Mouse (Mus musculus): ENCODE data around the gene Kctd13. TPM values are rescaled to one million over a fixed set of nuclear protein-coding genes. Genes with fewer than 3 reads are reported as not detected.
A peak's percentile ranks its signal among the peaks of the same experiment; 100 is the strongest.

The Kctd13 gene
- 30.1 and 33.5 TPM in 2 replicates for polyA plus RNA-seq (2014; fragmentation: Nextera tagmentation; extraction: Ambion mirVana)

- no peaks in the 10 kb centered on the region for H3K36me3 ChIP-seq (ENCODE audit: control insufficient read depth, insufficient read depth, low read length)
- no peaks in the 10 kb centered on the region for H3K27me3 ChIP-seq (ENCODE audit: control insufficient read depth, insufficient read depth, low read length)
- 5% methylated on average over 48 of the region's 56 CpGs for WGBS
- no peaks in the 10 kb centered on the region for H3K9me3 ChIP-seq (ENCODE audit: control insufficient read depth, low read length)
- H3K27ac ChIP-seq (ENCODE audit: low read depth, low read length): peak within 1 kb of the TSS; percentile 43; the same call in 1 of the 2 replicates
- peak within 1 kb of the TSS; percentile 93 for H3K4me2 ChIP-seq (replicated peaks; ENCODE audit: low read depth, low read length)
- H3K4me1 ChIP-seq (replicated peaks; ENCODE audit: control insufficient read depth, insufficient read depth, low read length): no peaks in the 10 kb centered on the region
- peak within 1 kb of the TSS; percentile 67 for H3K9ac ChIP-seq (ENCODE audit: low read depth, low read length)
- ATAC-seq (ENCODE audit: low FRiP score) (peak; percentile 94), DNase-seq (ENCODE audit: low spot score) (peak; percentile 95)
- H3K4me3 ChIP-seq (ENCODE audit: low read depth, low read length): peak within 1 kb of the TSS; percentile 71
These were observed at the start of gene Kctd13 for GRCm38 (mm10) chr7:126928384-126929037. Gene Kctd13, plus strand, starts transcription at chr7:126928879.

- Histone ChIP-seq H3K4me2 (replicated peaks; ENCODE audit: low read depth, low read length) (peak overlapping the region; percentile 95; the same call in 1 of the 2 replicates), H3K4me3 (ENCODE audit: low read depth, low read length) (no peak overlapping the region)
- WGBS: 89% methylated on average over 6 of the region's 6 CpGs
These were observed 47.6 kb upstream of the Kctd13 start for GRCm38 (mm10) chr7:126881040-126881439.

GRCm38 (mm10) chr7:126883731-126884181 is 44.9 kb upstream of the Kctd13 start:
- H3K4me3 ChIP-seq (ENCODE audit: low read depth, low read length): peak overlapping the region; percentile 80
- H3K36me3 ChIP-seq (ENCODE audit: control insufficient read depth, insufficient read depth, low read length): peaks cover 8% of the 10 kb centered on the region; the same call in 1 of the 2 replicates
- DNase-seq (ENCODE audit: low spot score): peak; percentile 40
- WGBS: 1% methylated on average over 15 of the region's 15 CpGs
- no peaks in the 10 kb centered on the region for H3K27me3 ChIP-seq (ENCODE audit: control insufficient read depth, insufficient read depth, low read length)
- H3K9me3 ChIP-seq (ENCODE audit: control insufficient read depth, low read length): no peaks in the 10 kb centered on the region
- peak overlapping the region; percentile 95 for H3K4me2 ChIP-seq (replicated peaks; ENCODE audit: low read depth, low read length)
- peak; percentile 26; the same call in 1 of the 2 replicates for ATAC-seq (ENCODE audit: low FRiP score)
- peak overlapping the region; percentile 71 for H3K9ac ChIP-seq (ENCODE audit: low read depth, low read length)
- peaks cover 5% of the 10 kb centered on the region; the same call in 1 of the 2 replicates for H3K4me1 ChIP-seq (replicated peaks; ENCODE audit: control insufficient read depth, insufficient read depth, low read length)
- peak overlapping the region; percentile 86; the same call in 1 of the 2 replicates for H3K27ac ChIP-seq (ENCODE audit: low read depth, low read length)

More at GRCm38 (mm10) chr7:126881040-126881439, 47.6 kb upstream of the Kctd13 start:
- Histone ChIP-seq H3K36me3 (ENCODE audit: control insufficient read depth, insufficient read depth, low read length) (peaks cover 12% of the 10 kb centered on the region), H3K9me3 (ENCODE audit: control insufficient read depth, low read length) (no peaks in the 10 kb centered on the region), H3K27me3 (ENCODE audit: control insufficient read depth, insufficient read depth, low read length) (no peaks in the 10 kb centered on the region), H3K4me1 (replicated peaks; ENCODE audit: control insufficient read depth, insufficient read depth, low read length) (peaks cover 5% of the 10 kb centered on the region; the same call in 1 of the 2 replicates), H3K27ac (ENCODE audit: low read depth, low read length) (peak overlapping the region; percentile 25; the same call in 1 of the 2 replicates), H3K9ac (ENCODE audit: low read depth, low read length) (no peak overlapping the region)
- no peak for ATAC-seq (ENCODE audit: low FRiP score)
- DNase-seq (ENCODE audit: low spot score): no peak

GRCm38 (mm10) chr7:126884286-126885164 is 44.2 kb upstream of the Kctd13 start, which contains the start of gene Taok2:
Gene Taok2, minus strand, starts transcription at chr7:126884703.
- Histone ChIP-seq H3K9me3 (ENCODE audit: control insufficient read depth, low read length) (no peaks in the 10 kb centered on the region), H3K4me3 (ENCODE audit: low read depth, low read length) (peak within 1 kb of the TSS; percentile 80), H3K36me3 (ENCODE audit: control insufficient read depth, insufficient read depth, low read length) (peaks cover 4% of the 10 kb centered on the region; the same call in 1 of the 2 replicates), H3K27me3 (ENCODE audit: control insufficient read depth, insufficient read depth, low read length) (no peaks in the 10 kb centered on the region), H3K9ac (ENCODE audit: low read depth, low read length) (peak within 1 kb of the TSS; percentile 71), H3K4me2 (replicated peaks; ENCODE audit: low read depth, low read length) (peak within 1 kb of the TSS; percentile 95), H3K27ac (ENCODE audit: low read depth, low read length) (peak within 1 kb of the TSS; percentile 86), H3K4me1 (replicated peaks; ENCODE audit: control insufficient read depth, insufficient read depth, low read length) (peaks cover 5% of the 10 kb centered on the region; the same call in 1 of the 2 replicates)
- DNase-seq (ENCODE audit: low spot score): peak; percentile 99
- peak; percentile 97 for ATAC-seq (ENCODE audit: low FRiP score)
- WGBS: under 1% methylated on average over 56 of the region's 56 CpGs

- Histone ChIP-seq H3K4me2 (replicated peaks; ENCODE audit: low read depth, low read length) (no peak overlapping the region), H3K9ac (ENCODE audit: low read depth, low read length) (no peak overlapping the region), H3K4me1 (replicated peaks; ENCODE audit: control insufficient read depth, insufficient read depth, low read length) (0 out of 2 replicates have a peak, but pooled peaks cover 3% of the 10 kb centered on the region), H3K9me3 (ENCODE audit: control insufficient read depth, low read length) (no peaks in the 10 kb centered on the region), H3K36me3 (ENCODE audit: control insufficient read depth, insufficient read depth, low read length) (0 out of 2 replicates have a peak, but pooled peaks cover 3% of the 10 kb centered on the region), H3K27me3 (ENCODE audit: control insufficient read depth, insufficient read depth, low read length) (no peaks in the 10 kb centered on the region), H3K4me3 (ENCODE audit: low read depth, low read length) (no peak overlapping the region), H3K27ac (ENCODE audit: low read depth, low read length) (no peak overlapping the region)
- DNase-seq (ENCODE audit: low spot score): no peak
- 88% methylated on average over 5 of the region's 5 CpGs for WGBS
- ATAC-seq (ENCODE audit: low FRiP score): no peak
These were observed 41.4 kb upstream of the Kctd13 start for GRCm38 (mm10) chr7:126887281-126887680.

- 0 out of 2 replicates have a peak, but pooled peaks cover 3% of the 10 kb centered on the region for H3K36me3 ChIP-seq (ENCODE audit: control insufficient read depth, insufficient read depth, low read length)
- H3K4me1 ChIP-seq (replicated peaks; ENCODE audit: control insufficient read depth, insufficient read depth, low read length): no peaks in the 10 kb centered on the region
- H3K9me3 ChIP-seq (ENCODE audit: control insufficient read depth, low read length): no peaks in the 10 kb centered on the region
- no peak overlapping the region; the same call in 1 of the 2 replicates for H3K4me2 ChIP-seq (replicated peaks; ENCODE audit: low read depth, low read length)
- no peak for DNase-seq (ENCODE audit: low spot score)
- no peak overlapping the region for H3K27ac ChIP-seq (ENCODE audit: low read depth, low read length)
- H3K9ac ChIP-seq (ENCODE audit: low read depth, low read length): no peak overlapping the region
- H3K4me3 ChIP-seq (ENCODE audit: low read depth, low read length): no peak overlapping the region
- ATAC-seq (ENCODE audit: low FRiP score): no peak
- WGBS: 67% methylated on average over 7 of the region's 7 CpGs
- no peaks in the 10 kb centered on the region for H3K27me3 ChIP-seq (ENCODE audit: control insufficient read depth, insufficient read depth, low read length)
These were observed 39.8 kb upstream of the Kctd13 start for GRCm38 (mm10) chr7:126888852-126889251.

- Histone ChIP-seq H3K27ac (ENCODE audit: low read depth, low read length) (no peak overlapping the region), H3K9me3 (ENCODE audit: control insufficient read depth, low read length) (no peaks in the 10 kb centered on the region), H3K4me2 (replicated peaks; ENCODE audit: low read depth, low read length) (no peak overlapping the region), H3K27me3 (ENCODE audit: control insufficient read depth, insufficient read depth, low read length) (no peaks in the 10 kb centered on the region), H3K36me3 (ENCODE audit: control insufficient read depth, insufficient read depth, low read length) (no peaks in the 10 kb centered on the region), H3K4me1 (replicated peaks; ENCODE audit: control insufficient read depth, insufficient read depth, low read length) (0 out of 2 replicates have a peak, but pooled peaks cover 3% of the 10 kb centered on the region), H3K4me3 (ENCODE audit: low read depth, low read length) (no peak overlapping the region), H3K9ac (ENCODE audit: low read depth, low read length) (no peak overlapping the region)
- DNase-seq (ENCODE audit: low spot score) (no peak), ATAC-seq (ENCODE audit: low FRiP score) (no peak)
- 81% methylated on average over 5 of the region's 5 CpGs for WGBS
These were observed 31.8 kb upstream of the Kctd13 start for GRCm38 (mm10) chr7:126896912-126897311.

GRCm38 (mm10) chr7:126897390-126898101 is 31.1 kb upstream of the Kctd13 start:
- peak overlapping the region; percentile 58 for H3K4me2 ChIP-seq (replicated peaks; ENCODE audit: low read depth, low read length)
- no peaks in the 10 kb centered on the region for H3K9me3 ChIP-seq (ENCODE audit: control insufficient read depth, low read length)
- H3K27me3 ChIP-seq (ENCODE audit: control insufficient read depth, insufficient read depth, low read length): no peaks in the 10 kb centered on the region
- H3K4me1 ChIP-seq (replicated peaks; ENCODE audit: control insufficient read depth, insufficient read depth, low read length): 0 out of 2 replicates have a peak, but pooled peaks cover 3% of the 10 kb centered on the region
- peak overlapping the region; percentile 56; the same call in 1 of the 2 replicates for H3K27ac ChIP-seq (ENCODE audit: low read depth, low read length)
- ATAC-seq (ENCODE audit: low FRiP score) (peak; percentile 14; the same call in 1 of the 2 replicates), DNase-seq (ENCODE audit: low spot score) (no peak)
- peak overlapping the region; percentile 51 for H3K4me3 ChIP-seq (ENCODE audit: low read depth, low read length)
- no peaks in the 10 kb centered on the region for H3K36me3 ChIP-seq (ENCODE audit: control insufficient read depth, insufficient read depth, low read length)
- peak overlapping the region; percentile 74 for H3K9ac ChIP-seq (ENCODE audit: low read depth, low read length)
- WGBS: 27% methylated on average over 16 of the region's 16 CpGs

Measured in hindbrain, embryonic 11.5 days (tissue).